Mouse (Mus musculus) cortical plate, adult 2 months (tissue): ENCODE results near the gene Efcab9. TPM values are rescaled to one million over a fixed set of nuclear protein-coding genes. Genes with fewer than 3 reads are reported as not detected.

Experiments used
- H3K27ac ChIP-seq: fragments of 200-500 bp; 2 replicates; pipeline ENCODE4 v1.5.1; 2012; ENCODE audit warnings: low read length, control low read depth, inconsistent platforms; ENCODE audit not compliant: insufficient read depth
- H3K4me1 ChIP-seq: fragments of 200-500 bp; 2 replicates; pipeline ENCODE4 v1.6.1; 2011; ENCODE audit warnings: low read length; ENCODE audit not compliant: control insufficient read depth, insufficient read depth
- H3K4me3 ChIP-seq: fragments of 200-500 bp; 2 replicates; pipeline ENCODE4 v1.5.1; 2011; ENCODE audit warnings: mild to moderate bottlenecking, low read length, control low read depth; ENCODE audit not compliant: insufficient read depth
- CTCF ChIP-seq: fragments of 200-500 bp; IDR thresholded peaks from 2 replicates; pipeline ENCODE4 v1.5.1; 2011; ENCODE audit warnings: mild to moderate bottlenecking, control low read depth, low read length; ENCODE audit not compliant: insufficient read depth; ENCODE audit errors: extremely low read depth
- POLR2A ChIP-seq: fragments of 200-500 bp; IDR thresholded peaks from 2 replicates; pipeline ENCODE4 v1.6.1; 2011; ENCODE audit warnings: mild to moderate bottlenecking, low read length, control low read depth; ENCODE audit not compliant: insufficient read depth; ENCODE audit errors: extremely low read depth
- polyA plus RNA-seq: library from polyadenylated mRNA; depleted of rRNA; stranded (reverse); fragments of >200 nt; gene quantifications from 2 replicates; pipeline ENCODE4 v1.2.3, GENCODE M21; 2012

The Efcab9 gene
- polyA plus RNA-seq, 1 experiment = 0.31 TPM

DNA sequence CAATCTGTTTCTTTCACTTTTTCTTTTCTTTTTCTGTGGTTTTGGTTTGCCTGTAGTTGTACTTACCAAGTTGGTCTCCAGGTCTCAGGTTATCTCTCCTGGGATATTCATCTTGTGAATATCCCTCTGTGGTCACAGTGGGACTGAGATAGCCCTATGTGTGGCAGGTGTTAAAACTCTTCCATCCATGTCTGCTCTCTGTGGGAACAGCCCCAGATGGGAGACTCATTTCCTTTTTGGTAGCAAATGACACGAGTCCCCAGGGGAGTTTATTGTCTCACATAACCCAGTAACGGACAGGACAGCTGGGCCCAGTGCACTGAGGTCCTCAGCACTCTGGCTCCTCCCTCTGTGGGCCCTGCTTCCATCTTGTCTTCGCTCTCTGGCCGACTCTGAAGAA lies 18.2 kb upstream of the Efcab9 start:
- H3K4me3 ChIP-seq = no peak overlapping the region

DNA sequence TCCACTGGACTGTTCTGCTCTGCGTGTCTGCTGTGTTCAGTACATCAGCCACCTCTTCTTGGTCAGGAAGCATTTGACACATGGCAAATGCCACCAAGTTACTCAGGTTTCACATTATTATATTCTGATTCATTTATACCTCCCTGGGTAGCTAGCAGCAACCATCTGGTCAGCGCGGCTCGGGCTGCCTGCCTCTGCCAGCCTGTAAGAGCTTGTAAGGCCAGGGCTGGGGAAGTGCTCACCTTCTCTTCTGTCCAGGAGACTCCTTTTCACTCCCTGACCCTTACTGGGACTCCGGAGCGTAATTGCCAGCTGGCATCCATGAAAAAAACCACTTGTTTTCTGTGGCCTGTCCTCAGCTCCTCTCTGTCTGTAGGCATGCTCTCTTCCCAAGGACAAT lies 17.4 kb upstream of the Efcab9 start:
- H3K27ac ChIP-seq = no peak overlapping the region
- H3K4me1 ChIP-seq = no peaks in the 10 kb centered on the region
- no peak overlapping the region for H3K4me3 ChIP-seq
- TF ChIP-seq POLR2A = no peak
- TF ChIP-seq CTCF = no peak

More for the DNA sequence above, 18.2 kb upstream of the Efcab9 start:
- TF ChIP-seq POLR2A (no peak), CTCF (no peak)
- H3K27ac ChIP-seq = no peak overlapping the region
- no peaks in the 10 kb centered on the region for H3K4me1 ChIP-seq

DNA sequence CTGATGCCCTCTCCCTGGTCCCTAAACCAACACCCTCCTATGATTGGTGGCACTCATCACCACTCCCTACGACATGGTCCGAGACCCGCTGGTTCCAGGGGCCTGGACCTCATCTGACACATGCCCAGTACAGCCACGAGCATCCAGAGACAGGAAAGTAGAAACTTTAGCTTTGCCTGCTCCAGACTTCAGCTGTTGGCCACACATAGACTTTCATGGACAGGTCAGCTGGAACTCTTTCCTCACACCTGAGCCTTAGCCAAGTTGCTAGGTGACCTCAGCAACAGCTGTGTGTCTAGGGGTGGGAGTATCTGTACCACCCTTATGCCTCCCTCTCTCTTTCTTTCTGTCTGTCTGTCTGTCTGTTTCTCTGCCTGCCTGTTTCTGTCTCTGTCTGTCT lies 16.4 kb upstream of the Efcab9 start:
- Histone ChIP-seq H3K4me3 (no peak overlapping the region), H3K4me1 (no peaks in the 10 kb centered on the region), H3K27ac (no peak overlapping the region)
- TF ChIP-seq POLR2A (no peak), CTCF (no peak)

DNA sequence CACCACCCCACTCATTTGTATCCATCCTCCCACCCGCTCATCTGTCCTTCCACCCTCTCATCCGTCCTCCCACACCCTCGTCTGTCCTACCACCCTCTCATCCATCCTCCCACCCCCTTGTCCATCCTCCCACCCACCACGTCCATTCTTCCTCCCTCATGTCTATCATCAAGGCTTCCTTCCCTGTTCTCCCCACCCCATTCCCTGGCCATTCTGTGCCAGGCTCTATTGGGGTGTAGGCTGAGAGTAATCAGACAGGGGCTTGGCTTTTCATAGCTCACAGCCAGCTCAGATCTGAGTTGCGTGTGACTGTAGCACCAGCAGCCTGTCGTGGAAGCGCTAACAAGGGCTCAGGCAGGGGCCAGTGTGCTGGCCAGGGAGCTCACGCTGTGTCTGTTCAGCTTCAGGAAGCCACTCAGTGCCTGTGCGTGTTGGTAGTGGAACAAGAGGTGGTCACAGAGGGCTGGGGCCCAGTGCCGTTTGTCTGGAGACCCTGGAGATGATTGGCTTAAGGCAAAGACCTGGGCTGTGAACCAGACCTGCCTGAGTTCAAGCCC lies 15.6 kb upstream of the Efcab9 start:
- Histone ChIP-seq H3K4me1 (no peaks in the 10 kb centered on the region), H3K27ac (no peak overlapping the region), H3K4me3 (no peak overlapping the region)
- no peak for TF ChIP-seq CTCF
- TF ChIP-seq POLR2A = no peak

DNA sequence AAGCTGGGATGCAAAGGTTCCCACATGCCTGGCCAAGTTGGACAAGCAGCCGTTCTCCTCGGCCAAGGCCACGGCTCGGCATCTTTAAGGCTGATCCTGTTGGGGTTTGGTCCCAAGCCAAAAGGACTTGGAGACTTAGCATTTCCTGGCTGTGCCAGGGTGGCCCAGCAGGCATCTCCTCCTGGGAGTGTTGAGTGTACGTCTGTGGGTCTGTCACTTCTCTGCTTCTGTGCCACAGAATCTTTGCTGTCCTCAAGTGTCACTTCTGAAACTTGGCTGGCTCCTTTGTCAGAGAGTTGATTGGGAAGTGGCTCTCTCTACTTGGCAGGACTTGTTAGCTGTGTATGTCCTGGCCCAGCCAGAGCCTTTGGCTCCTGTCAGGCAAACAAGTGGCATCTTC lies 14.6 kb upstream of the Efcab9 start:
- TF ChIP-seq CTCF (no peak), POLR2A (no peak)
- Histone ChIP-seq H3K4me1 (no peaks in the 10 kb centered on the region), H3K4me3 (no peak overlapping the region), H3K27ac (no peak overlapping the region)

DNA sequence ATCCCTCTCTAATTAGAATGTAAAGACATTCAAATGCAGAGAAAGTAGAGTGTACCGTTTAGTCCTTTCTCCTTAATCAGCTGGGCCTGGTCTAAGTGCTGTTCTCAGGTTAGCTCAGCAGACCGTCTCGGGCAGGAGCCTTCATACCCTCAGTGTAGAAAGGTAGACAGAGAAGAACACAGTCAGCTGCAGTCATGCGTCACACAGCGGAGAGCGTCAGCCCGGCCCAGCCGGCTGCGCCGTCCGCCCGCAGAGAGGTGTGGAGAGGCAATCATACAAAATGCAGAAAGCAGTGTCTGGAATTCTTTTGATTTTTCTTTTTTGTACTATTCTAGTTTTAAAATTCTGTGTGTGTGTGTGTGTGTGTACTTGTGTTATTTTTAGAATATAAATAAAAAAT lies 13.7 kb upstream of the Efcab9 start:
- no peaks in the 10 kb centered on the region for H3K4me1 ChIP-seq
- no peak for TF ChIP-seq POLR2A
- TF ChIP-seq CTCF = no peak
- no peak overlapping the region for H3K4me3 ChIP-seq
- no peak overlapping the region for H3K27ac ChIP-seq

DNA sequence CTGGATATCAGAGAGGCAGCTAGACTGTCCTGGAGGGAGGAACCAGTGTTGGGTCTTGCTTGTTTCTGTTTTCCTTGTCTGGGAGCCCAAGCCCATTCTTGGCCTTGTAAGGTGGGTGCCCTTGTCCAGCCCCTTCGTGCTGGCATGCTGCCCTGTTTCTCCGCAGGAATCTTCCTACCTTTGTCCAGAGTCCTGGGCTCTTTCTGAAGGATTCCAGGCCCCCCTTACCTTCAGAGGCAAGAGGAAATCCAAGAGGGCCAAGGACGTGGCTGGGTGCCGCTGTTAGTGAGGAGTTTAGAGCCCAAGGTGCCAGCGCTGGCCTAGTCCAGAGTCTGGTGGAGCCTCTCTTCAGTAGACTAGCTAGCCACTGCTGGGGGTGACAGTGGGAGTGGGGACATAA lies 12.6 kb upstream of the Efcab9 start:
- Histone ChIP-seq H3K27ac (no peak overlapping the region), H3K4me1 (no peaks in the 10 kb centered on the region), H3K4me3 (no peak overlapping the region)
- TF ChIP-seq POLR2A (no peak), CTCF (no peak)

DNA sequence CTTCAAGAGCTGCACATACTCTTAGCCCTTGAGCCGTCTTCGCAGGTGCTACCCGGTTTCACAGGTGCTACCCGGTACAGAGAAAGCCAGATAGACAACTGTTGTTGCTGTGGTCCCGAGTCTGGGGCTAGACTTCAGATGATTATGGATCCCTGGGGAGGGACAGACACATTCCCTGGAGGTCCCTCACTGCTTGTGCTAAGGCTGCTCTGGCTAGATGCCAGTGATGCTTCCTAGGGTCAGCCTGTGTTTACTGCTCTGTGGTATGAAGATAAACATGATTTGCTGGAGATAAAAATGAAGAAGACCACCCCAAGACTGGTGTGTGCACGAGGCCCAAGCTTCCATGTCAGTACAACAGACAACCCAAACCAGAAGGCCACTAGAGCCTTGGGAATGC lies 12.2 kb upstream of the Efcab9 start:
- Histone ChIP-seq H3K27ac (no peak overlapping the region), H3K4me1 (no peaks in the 10 kb centered on the region), H3K4me3 (no peak overlapping the region)
- TF ChIP-seq CTCF = no peak

DNA sequence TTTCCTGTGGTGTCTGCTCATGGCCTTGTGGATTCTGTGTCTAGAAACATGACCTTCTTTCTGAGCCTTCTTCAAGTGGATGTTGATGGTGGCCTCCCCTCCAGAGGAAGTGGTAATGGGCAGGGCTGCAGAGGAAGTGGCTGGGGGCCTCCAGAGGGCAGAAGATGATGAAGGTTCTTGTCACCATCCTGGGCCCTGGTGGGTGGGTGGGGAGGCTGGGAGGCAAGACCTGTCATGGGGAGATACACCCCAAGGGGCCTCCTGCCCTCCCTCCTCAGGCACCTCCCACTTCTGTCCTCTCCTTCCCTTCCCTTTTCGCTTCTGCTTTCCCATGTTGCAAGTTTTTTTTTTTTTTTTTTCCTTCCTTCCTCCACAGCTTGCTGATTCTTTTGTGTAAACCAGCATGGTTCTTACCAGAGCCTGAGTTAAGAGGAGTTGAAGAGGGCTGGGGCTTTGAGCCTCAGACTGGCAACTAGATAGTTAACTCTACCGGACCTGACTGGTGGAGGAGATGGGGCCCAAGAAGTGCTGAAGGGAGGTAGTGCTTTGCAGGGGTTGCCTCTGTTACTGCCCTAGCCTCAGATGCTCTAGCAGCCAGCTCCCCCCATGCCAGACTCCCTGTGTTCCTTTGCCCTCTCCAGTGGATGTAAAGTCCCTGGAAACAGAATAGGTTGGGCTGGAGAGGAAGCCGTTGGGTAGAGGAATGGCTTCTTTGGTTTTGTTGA lies 11.0 kb upstream of the Efcab9 start:
- Histone ChIP-seq H3K4me1 (no peaks in the 10 kb centered on the region), H3K27ac (no peak overlapping the region), H3K4me3 (no peak overlapping the region)
- TF ChIP-seq CTCF (no peak), POLR2A (no peak)

DNA sequence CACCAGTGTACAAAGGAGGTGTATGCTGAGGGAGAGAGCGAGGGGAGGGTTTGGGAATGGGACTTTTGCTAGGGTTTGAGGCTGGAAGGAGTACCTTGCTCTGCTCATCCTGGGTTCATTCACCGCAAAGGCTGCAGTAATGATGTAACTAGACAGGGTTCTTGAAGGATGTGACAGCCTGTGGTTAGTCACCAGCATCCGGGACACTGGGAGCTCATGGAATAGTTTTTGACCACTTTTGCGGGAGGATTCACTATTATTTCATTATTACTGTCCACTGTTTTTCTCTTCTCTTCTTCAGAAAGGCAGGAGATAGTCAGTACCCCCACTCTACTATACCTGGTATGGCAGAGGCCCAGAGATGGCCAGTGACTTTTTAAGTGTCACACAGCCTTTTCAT lies 10.3 kb upstream of the Efcab9 start:
- Histone ChIP-seq H3K4me1 (no peaks in the 10 kb centered on the region), H3K27ac (no peak overlapping the region), H3K4me3 (no peak overlapping the region)
- no peak for TF ChIP-seq CTCF
- TF ChIP-seq POLR2A = no peak
